Mouse (Mus musculus) thymus, adult 2 months (tissue): Measurements from ENCODE around the gene D17H6S53E. TPM values are rescaled to one million over a fixed set of nuclear protein-coding genes. Genes with fewer than 3 reads are reported as not detected.
A peak's percentile ranks its signal among the peaks of the same experiment; 100 is the strongest.

ENCODE experiments used
- DNase-seq: peaks from one replicate; pipeline ENCODE4 v3.0.0; 2021
- H3K27ac ChIP-seq: fragments of 200-500 bp; 2 replicates; pipeline ENCODE4 v1.5.1; 2012; ENCODE audit warnings: low read length, control low read depth; ENCODE audit not compliant: control insufficient read depth, insufficient read depth
- H3K27me3 ChIP-seq: fragments of 200-500 bp; 2 replicates; pipeline ENCODE4 v1.6.1; 2012; ENCODE audit warnings: mild to moderate bottlenecking, low read length, moderate library complexity, mixed read lengths; ENCODE audit not compliant: control insufficient read depth, insufficient read depth
- H3K36me3 ChIP-seq: fragments of 200-500 bp; 2 replicates; pipeline ENCODE4 v1.6.1; 2012; ENCODE audit warnings: mild to moderate bottlenecking, low read length, moderate library complexity; ENCODE audit not compliant: control insufficient read depth, insufficient read depth
- H3K4me1 ChIP-seq: fragments of 200-500 bp; replicated peaks from 2 replicates; pipeline ENCODE4 v1.6.1; 2012; ENCODE audit warnings: low read length; ENCODE audit not compliant: control insufficient read depth, insufficient read depth
- H3K4me3 ChIP-seq: fragments of 200-500 bp; 2 replicates; pipeline ENCODE4 v1.5.1; 2012; ENCODE audit warnings: mild to moderate bottlenecking, low read length, control low read depth, moderate library complexity; ENCODE audit not compliant: control insufficient read depth, insufficient read depth
- CTCF ChIP-seq: fragments of 200-500 bp; IDR thresholded peaks from 2 replicates; pipeline ENCODE4 v1.5.1; 2012; ENCODE audit warnings: mild to moderate bottlenecking, control low read depth, low read length, moderate library complexity, borderline replicate concordance; ENCODE audit not compliant: control insufficient read depth, poor library complexity, insufficient read depth; ENCODE audit errors: extremely low read depth
- POLR2A ChIP-seq: fragments of 200-500 bp; IDR thresholded peaks from 2 replicates; pipeline ENCODE4 v1.6.1; 2012; ENCODE audit warnings: mild to moderate bottlenecking, low read length, control low read depth, moderate library complexity; ENCODE audit not compliant: control insufficient read depth, poor library complexity, insufficient read depth; ENCODE audit errors: extremely low read depth
- WGBS: fragments of 180-500 bp; shearing (Covaris S2); methylation state at CpG from one replicate; pipeline ENCODE4 v1.1.7; 2018; 5-methylcytosine and 5-hydroxymethylcytosine counted together
- polyA plus RNA-seq: library from polyadenylated mRNA; depleted of rRNA; stranded (reverse); fragments of >200 nt; gene quantifications from 2 replicates; pipeline ENCODE4 v1.2.3, GENCODE M21; 2012

Gene D17H6S53E
- polyA plus RNA-seq, 1 experiment: 12.9 TPM

DNA sequence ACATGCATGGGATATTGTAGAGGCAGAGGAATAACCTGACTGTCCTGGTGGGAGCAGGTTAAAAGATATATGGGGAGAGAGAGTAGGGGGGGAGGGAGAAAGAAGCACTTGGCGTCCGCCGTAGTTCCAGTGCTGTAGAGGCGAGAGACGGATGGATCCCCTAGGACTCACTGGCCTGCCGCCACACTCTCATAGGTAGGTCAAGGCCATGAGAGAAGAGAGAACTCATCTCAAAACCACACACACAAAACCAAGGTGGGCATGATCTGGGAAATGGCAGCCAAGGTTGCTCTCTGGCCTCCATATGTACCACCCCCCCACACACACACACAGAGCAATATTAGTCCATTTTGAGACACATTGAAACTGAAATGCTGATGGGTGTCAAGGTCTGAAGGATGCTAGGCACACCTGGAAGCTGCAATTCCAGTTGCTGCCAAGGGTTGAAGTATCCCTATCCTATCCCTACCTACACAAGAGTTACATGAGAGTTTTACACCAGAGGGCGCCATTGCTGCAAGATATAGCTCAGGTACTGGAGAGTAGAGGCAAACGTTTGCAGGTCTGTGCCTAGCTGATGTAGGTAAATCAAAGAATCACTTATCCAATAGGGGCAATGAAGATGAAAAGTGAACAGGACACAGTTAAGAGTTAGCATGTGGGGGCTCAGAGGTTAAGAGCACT, 40.3 kb downstream of the D17H6S53E start:
- Histone ChIP-seq H3K27me3 (no peaks in the 10 kb centered on the region), H3K36me3 (peaks cover 3% of the 10 kb centered on the region), H3K27ac (no peak overlapping the region), H3K4me1 (peaks cover 16% of the 10 kb centered on the region), H3K4me3 (no peak overlapping the region)
- no peak for TF ChIP-seq POLR2A
- TF ChIP-seq CTCF: no peak
- peak; percentile 76 for DNase-seq
- 70% methylated on average over 8 of the region's 8 CpGs for WGBS

GRCm38 (mm10) chr17:35167794-35168193, 41.6 kb downstream of the D17H6S53E start:
- H3K36me3 ChIP-seq: no peaks in the 10 kb centered on the region
- H3K4me1 ChIP-seq: peaks cover 22% of the 10 kb centered on the region
- 91% methylated on average over 7 of the region's 7 CpGs for WGBS
- no peak for DNase-seq
- TF ChIP-seq CTCF (no peak), POLR2A (no peak)
- no peak overlapping the region for H3K4me3 ChIP-seq
- no peak overlapping the region for H3K27ac ChIP-seq
- H3K27me3 ChIP-seq: no peaks in the 10 kb centered on the region

GRCm38 (mm10) chr17:35168541-35169207, 42.5 kb downstream of the D17H6S53E start:
- Histone ChIP-seq H3K27ac (no peak overlapping the region), H3K27me3 (no peaks in the 10 kb centered on the region), H3K36me3 (no peaks in the 10 kb centered on the region), H3K4me3 (no peak overlapping the region), H3K4me1 (peaks cover 25% of the 10 kb centered on the region)
- TF ChIP-seq CTCF (no peak), POLR2A (no peak)
- WGBS: 10% methylated on average over 4 of the region's 4 CpGs
- DNase-seq: no peak

- WGBS: 64% methylated on average over 11 of the region's 11 CpGs
- Histone ChIP-seq H3K27ac (peak overlapping the region; percentile 87), H3K4me1 (peaks cover 28% of the 10 kb centered on the region), H3K27me3 (no peaks in the 10 kb centered on the region), H3K36me3 (no peaks in the 10 kb centered on the region), H3K4me3 (0 out of 2 replicates have a peak overlapping the region, but pooled peaks have one; percentile 3)
- no peak for TF ChIP-seq CTCF
- no peak for TF ChIP-seq POLR2A
- no peak for DNase-seq
Measured at GRCm38 (mm10) chr17:35172445-35173234, 46.5 kb downstream of the D17H6S53E start.

DNA sequence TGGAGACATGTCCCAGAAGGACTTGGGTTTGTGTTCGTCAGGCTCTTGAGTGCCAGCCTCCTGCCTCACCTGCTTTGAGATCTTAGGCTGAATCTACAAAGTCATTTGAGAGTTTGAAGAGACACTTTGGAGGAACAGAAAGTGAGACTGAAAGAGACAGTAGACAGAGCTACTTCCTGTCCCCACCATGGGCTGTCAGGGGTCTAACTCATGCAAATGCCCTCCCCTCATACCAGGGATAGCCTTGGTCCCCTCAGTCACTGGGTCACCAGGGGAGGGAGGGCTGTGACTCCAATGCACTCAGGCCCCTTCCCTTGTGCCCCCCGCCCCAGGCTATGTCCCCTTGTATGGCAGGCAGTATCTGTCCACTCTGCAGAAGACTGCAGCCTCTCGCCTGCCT, 47.2 kb downstream of the D17H6S53E start:
- 56% methylated on average over 3 of the region's 3 CpGs for WGBS
- Histone ChIP-seq H3K36me3 (no peaks in the 10 kb centered on the region), H3K27ac (peak overlapping the region; percentile 87), H3K4me1 (peaks cover 28% of the 10 kb centered on the region), H3K27me3 (no peaks in the 10 kb centered on the region), H3K4me3 (no peak overlapping the region)
- no peak for DNase-seq
- TF ChIP-seq CTCF (no peak), POLR2A (no peak)
